Mouse (Mus musculus) adrenal gland, postnatal 25 days (tissue): ENCODE data around the gene Nup43. TPM values are rescaled to one million over a fixed set of nuclear protein-coding genes. Genes with fewer than 3 reads are reported as not detected.
"Not testable (repeated sequence)": the region's sequence is repeated elsewhere in the genome, so short reads cannot be mapped to it uniquely, and the experiment has no call there.

Experiments
- DNase-seq: peaks from one replicate; pipeline ENCODE4 v3.0.0; 2021; ENCODE audit warnings: mixed read lengths
- long read RNA-seq: library from polyadenylated mRNA; stranded (forward); transcript quantifications from one replicate; pipeline ENCODE4 v2.0.0, GENCODE M21; 2021
- total RNA-seq: library from RNA; stranded (reverse); gene quantifications from 2 replicates; pipeline ENCODE4 v1.2.3, GENCODE M21; 2021

The Nup43 gene
- 12.0 and 14.8 TPM in 2 replicates for total RNA-seq
- long read RNA-seq, transcript Nup43-201 (8 exons, 1,286 nt): major isoform, 11 of 13 reads
- long read RNA-seq, partial matches to known transcripts: 0 of 13 reads
- long read RNA-seq, other reads (novel, unspliced or antisense): 2 of 13 reads

DNA sequence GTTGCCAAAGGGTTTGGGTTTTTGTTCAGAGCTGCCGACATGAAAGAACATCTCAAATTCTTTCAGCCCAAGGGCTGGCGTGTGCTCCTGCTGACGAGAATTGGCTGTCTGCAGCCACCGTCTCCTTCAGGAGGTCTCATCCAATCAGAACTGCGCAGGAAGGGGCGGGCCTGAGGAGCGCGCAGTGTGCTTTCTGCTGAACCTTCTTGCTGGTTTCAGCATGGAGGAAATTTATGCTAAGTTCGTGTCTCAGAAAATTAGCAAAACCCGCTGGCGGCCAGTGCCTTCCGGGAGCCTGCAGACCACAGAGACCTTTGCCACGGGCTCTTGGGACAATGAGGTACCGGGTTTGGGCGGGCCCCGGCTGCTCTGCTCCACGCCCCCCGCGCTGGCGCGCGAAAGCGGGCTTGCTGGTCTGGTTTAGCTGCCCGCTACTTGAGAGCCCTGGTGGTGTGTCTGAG is at the start of gene Nup43:
TSS of gene Nup43 (plus strand) at position 162 of the 461 bp plus-strand sequence.
- peak; percentile 88 for DNase-seq

DNA sequence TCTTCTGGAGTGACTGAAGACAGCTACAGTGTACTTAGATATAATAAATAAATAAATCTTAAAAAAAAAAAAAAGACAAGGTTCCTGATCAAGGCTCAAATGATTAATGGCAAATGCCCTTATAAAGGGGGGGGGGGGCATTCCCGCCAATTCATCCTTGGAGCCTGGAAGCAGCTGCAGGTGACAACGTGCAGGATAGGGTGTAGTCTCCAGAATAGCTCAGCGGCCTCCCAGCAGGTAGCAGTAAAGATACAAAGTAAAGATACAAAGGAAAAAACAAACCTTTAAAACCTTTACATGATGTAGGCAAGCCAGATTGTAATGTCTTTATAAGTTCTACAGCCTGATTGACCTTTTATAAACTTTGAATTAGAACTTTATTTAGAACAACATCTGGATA is 49.7 kb upstream of the Nup43 start:
- not testable (repeated sequence) for DNase-seq

DNA sequence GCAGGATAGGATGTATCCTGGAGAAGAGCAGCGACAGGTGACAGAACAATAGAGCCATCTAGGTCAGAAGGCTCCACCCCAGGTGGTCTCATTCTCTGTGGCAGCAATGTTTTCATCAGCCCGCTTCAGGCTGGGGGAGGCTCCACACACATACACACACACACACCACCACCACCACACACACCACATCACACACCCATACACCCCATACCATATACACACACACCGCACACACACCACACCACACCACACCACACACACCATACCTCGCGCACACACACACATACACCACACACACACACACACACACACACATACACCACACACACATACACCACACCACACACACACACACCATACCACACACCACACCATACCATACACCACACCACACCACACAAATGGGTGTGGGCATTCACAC is 47.5 kb upstream of the Nup43 start:
- DNase-seq: no peak

GRCm38 (mm10) chr10:7620723-7621122 is 46.6 kb upstream of the Nup43 start:
- no peak for DNase-seq

DNA sequence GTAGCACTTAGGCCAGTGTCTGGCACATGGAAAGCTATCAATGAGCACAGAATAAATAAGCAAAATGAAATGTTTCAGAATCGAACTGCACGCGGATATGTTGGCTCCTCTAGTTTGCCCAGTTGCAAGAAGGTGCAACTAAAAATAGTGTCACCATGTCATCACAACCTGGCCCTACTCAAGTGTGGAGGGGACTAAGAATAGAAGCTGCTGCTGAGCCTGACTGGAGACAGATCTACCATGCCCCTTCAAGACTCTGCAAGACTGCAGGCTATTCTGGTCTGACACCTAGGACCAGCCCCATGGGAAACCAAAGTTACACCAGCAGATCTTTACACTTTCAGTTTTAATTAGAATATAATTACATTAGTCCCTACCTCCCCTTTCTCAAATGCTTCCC is 44.9 kb upstream of the Nup43 start:
- DNase-seq: no peak

GRCm38 (mm10) chr10:7623861-7624518 is 43.3 kb upstream of the Nup43 start:
- no peak for DNase-seq

- no peak for DNase-seq
Measured at GRCm38 (mm10) chr10:7629092-7629491, 38.2 kb upstream of the Nup43 start.

DNA sequence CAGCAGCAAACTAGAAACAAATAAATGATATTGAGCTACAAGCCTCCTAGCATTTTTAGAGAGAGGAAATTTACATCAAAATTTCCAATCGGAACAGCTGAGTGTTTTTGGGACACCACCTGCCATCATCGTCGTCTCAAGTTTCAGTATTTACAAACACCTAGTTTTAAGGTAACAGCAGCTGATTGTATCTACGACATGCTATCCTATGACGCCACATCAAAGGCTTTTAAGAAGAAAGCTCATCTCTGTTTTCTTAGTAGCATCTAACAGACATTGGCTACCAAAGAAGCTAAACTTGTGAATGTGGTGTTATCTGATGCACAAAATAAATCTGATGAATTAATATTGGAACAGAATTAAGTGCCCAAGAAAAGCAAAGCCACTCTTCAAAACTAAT is 37.0 kb upstream of the Nup43 start:
- no peak for DNase-seq

DNA sequence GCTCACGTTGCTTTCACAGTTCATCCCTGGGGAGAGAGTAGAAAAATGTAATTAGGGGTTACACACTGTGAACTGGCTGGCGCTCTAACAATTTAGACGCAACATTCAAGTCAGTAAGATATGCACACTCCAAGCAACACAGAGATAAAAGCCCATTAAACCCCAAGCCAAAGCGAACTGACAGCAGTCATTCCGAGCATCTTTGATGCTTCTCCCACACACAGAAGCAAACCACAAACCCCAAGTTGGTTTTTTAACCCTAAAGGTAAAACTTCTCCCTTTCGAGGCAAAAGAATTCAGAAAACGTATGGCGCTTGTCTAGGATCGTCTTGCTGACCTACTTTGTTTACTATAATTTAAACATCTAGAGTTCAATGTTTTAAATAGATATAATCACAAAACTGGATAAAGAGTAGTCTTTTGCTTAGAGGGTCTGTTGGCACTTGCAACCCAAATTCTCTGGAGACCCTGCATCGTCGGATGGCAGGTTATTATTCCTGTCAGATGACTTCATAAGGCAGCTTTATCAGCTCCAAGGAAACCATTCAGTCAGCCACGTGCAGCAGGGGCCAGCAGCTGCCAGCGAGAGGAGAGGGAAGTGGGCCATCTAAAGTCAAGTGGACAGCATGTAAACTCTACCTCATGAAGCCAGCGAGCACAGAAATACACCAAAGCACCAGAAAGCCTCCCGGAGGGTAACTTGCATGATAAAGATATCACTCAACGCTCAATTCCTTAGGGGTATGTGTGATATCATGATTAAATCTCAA is 36.2 kb upstream of the Nup43 start:
- DNase-seq: no peak

- DNase-seq: no peak
Measured at GRCm38 (mm10) chr10:7640366-7640765, 26.9 kb upstream of the Nup43 start.

DNA sequence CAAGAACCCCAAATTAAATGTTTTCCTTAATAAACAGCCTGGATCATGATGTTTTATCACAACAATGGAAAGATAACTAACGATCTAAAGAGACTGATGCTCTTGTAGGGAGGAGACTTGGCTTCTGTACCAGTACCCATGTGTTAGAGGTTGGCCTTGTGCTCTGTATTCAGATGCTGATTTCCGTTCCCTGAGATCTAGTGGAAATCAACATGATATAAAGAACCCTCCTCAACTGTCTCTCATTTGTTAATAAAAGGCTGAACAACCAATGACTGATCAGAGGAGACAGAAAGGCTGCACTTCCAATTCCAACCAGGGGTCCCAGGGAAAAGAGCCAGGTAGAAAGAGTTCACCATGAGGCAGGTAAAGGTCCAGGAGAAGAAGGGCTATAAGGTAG is 21.4 kb upstream of the Nup43 start:
- DNase-seq: no peak

- DNase-seq: no peak
Measured at GRCm38 (mm10) chr10:7649059-7649458, 18.2 kb upstream of the Nup43 start.

GRCm38 (mm10) chr10:7651057-7651456 is 16.2 kb upstream of the Nup43 start:
- DNase-seq: no peak

- peak; percentile 73 for DNase-seq
Measured at GRCm38 (mm10) chr10:7662471-7663141, 4.7 kb upstream of the Nup43 start.

DNA sequence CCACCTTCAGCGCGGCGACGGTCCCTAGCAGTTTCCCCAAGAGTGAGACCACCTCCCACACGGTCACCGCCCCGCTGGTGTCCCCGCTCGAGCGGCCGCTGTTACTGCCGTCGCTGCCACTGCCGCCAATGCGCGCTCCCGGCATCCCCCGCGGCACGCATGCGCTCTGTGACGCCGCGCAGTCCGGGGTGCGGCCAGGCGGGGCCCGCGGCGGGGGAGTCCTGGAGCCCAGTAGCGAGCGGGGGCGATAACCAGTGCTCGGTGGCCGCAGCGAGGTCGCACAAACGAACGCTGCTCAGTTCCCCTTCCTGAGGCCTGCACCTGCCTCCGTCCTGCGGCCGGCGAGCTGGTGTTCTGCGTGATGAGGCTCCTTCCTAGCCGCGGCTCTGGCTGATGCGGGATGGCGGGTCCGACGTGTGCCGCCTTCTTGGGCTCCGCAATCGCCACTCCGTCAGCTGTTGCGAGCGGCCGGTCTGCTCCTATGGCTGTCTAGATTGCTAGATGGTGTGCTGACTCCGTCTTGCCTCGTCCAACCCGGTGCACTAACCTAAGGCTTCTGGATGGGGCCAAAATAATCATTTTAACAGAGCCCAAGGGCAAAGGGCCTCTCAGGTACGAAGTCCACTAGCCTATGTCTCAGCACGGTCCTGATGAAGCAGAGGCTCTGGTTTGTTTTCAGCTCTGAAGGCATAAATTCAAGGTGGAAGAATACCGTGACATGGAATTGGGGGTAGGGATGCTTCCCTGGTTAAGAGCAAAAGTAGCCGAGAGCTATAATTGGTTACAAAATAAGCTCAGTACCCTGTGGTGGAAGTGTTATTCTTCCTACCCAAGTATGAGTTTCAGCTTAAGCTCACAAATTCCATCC is 3.9 kb upstream of the Nup43 start:
- peak; percentile 96 for DNase-seq

DNA sequence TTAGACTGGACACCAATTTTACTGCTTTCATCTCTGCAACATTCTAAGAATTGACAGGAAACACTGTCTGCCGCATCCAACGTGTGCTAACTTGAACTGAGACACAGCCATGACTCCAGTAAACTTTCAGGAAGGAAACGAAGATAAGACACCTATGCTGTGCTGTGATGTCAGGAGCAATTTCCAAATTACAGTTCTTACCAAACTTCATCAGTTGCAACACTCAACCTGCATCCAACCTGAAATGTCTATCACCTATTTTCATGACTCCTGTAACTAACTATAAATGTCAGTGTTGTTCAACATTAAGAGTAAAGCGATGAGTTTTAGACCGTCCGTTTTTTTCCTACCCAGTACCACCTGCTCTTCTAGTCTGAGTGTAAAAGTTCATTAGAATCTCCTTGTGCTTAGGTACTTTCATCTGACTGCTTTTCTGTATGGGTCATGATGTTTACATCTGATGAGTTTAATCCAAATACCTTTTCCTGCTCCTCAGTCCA is 3.2 kb upstream of the Nup43 start:
- no peak for DNase-seq

- no peak for DNase-seq
Measured at GRCm38 (mm10) chr10:7664889-7665288, 2.4 kb upstream of the Nup43 start.

- no peak for DNase-seq
Measured at GRCm38 (mm10) chr10:7673673-7674072, 6.4 kb downstream of the Nup43 start.

DNA sequence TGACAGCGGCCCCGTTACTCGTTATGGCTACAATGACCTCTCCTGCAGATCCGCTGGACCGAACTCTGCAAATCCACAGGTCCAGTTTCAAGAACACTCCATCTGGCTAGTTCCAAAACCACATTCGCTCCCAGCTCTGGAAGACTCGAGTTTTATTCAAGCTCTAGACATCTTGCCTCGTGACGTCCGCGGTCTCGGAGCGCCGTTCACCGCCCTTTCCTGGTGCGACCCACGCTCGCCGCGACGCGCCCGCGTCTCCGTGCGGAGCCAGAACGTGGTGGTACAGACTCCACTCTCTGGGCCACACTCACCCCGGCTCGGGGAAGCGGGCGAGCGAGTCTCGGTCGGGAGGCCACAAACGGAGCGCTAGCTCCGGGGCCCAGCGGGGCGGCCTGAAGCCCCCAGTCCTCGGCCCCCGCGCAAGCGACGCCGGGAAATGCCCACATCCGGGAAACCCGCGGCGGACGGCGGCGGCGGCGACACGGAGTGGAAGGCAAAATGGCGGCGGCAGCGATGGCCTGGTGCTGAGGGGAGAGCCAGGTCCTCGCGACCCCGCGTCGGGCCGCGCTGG is 13.5 kb downstream of the Nup43 start, which contains the start of the genes Pcmt1 and Lats1:
TSS of gene Pcmt1 (minus strand) at position 406 of the 571 bp plus-strand sequence.
TSS of gene Lats1 (plus strand) at position 484 of the 571 bp plus-strand sequence.
- DNase-seq: peak; percentile 92

DNA sequence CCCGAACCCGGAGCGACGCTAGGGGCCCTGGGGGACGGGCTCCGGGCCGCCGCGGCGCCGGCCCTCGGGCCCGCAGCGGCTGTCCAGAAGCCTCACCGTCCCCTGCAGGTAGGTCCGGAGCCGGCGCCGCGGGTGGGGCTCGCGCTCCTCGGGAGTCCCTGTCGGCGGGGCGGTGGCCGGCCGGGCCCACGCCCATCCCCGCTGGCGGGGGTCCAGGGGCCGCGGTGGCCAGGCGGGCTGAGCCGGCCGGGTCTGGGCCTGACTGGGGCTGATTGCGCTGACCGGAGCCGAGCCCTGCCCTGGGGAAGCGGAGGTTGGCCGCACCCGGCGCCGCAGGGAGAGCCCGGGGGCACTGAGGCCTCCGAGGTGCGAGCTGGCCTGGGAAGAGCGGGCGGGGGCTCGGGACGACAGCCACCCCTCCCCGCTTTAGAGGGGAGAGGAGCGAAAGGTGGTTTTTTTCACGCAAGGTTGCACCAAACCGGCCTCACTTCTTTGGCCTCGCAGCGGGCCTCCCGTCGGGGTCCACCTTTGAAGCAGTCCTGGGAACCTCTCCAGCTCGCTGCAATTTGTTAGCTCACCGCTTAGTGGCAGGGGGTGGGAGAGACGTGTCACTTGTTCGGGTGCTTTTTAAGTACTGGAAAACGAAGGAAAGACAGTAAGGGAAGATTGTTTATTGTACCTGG is 14.2 kb downstream of the Nup43 start:
- DNase-seq: peak; percentile 64
